Mouse (Mus musculus): ENCODE measurements around the gene Tubal3.
A peak's percentile ranks its signal among the peaks of the same experiment; 100 is the strongest.

The Tubal3 gene

GRCm38 (mm10) chr13:3917571-3918311 is at the start of gene Tubal3, which contains the start of gene Net1:
Gene Tubal3 (plus strand): TSS chr13:3918274.
Gene Net1 (minus strand): TSS chr13:3918220.
- Histone ChIP-seq H3K4me1 (replicated peaks; ENCODE audit: low read depth, low read length) (peaks cover 13% of the 10 kb centered on the region), H3K9me3 (ENCODE audit: low read length) (0 out of 2 replicates have a peak, but pooled peaks cover 4% of the 10 kb centered on the region), H3K36me3 (ENCODE audit: insufficient read depth, low read length) (peaks cover 19% of the 10 kb centered on the region), H3K27me3 (ENCODE audit: insufficient read depth, low read length) (no peaks in the 10 kb centered on the region), H3K4me3 (replicated peaks; ENCODE audit: low read length) (peak within 1 kb of the TSS; percentile 97)
- TF ChIP-seq CTCF (conservative IDR thresholded peaks at IDR 0.05; ENCODE audit: low read length) (no peak), POU5F1 (IDR thresholded peaks at IDR 0.05; ENCODE audit: borderline replicate concordance, low read length) (no peak), NANOG (IDR thresholded peaks at IDR 0.05; ENCODE audit: borderline replicate concordance, low read length) (no peak)

GRCm38 (mm10) chr13:3869901-3870300 is 48.2 kb upstream of the Tubal3 start:
- Histone ChIP-seq H3K4me1 (replicated peaks; ENCODE audit: low read depth, low read length) (peaks cover 12% of the 10 kb centered on the region), H3K9me3 (ENCODE audit: low read length) (peaks cover 7% of the 10 kb centered on the region; the same call in 1 of the 2 replicates), H3K4me3 (replicated peaks; ENCODE audit: low read length) (no peak overlapping the region), H3K36me3 (ENCODE audit: insufficient read depth, low read length) (no peaks in the 10 kb centered on the region), H3K27me3 (ENCODE audit: insufficient read depth, low read length) (peaks cover 6% of the 10 kb centered on the region)
- TF ChIP-seq NANOG (IDR thresholded peaks at IDR 0.05; ENCODE audit: borderline replicate concordance, low read length): no peak
- TF ChIP-seq POU5F1 (IDR thresholded peaks at IDR 0.05; ENCODE audit: borderline replicate concordance, low read length): no peak

GRCm38 (mm10) chr13:3872832-3873231 is 45.2 kb upstream of the Tubal3 start:
- TF ChIP-seq POU5F1 (IDR thresholded peaks at IDR 0.05; ENCODE audit: borderline replicate concordance, low read length) (no peak), NANOG (IDR thresholded peaks at IDR 0.05; ENCODE audit: borderline replicate concordance, low read length) (no peak), CTCF (conservative IDR thresholded peaks at IDR 0.05; ENCODE audit: low read length) (no peak)
- H3K4me1 ChIP-seq (replicated peaks; ENCODE audit: low read depth, low read length): 0 out of 2 replicates have a peak, but pooled peaks cover 3% of the 10 kb centered on the region
- no peaks in the 10 kb centered on the region for H3K9me3 ChIP-seq (ENCODE audit: low read length)
- H3K27me3 ChIP-seq (ENCODE audit: insufficient read depth, low read length): no peaks in the 10 kb centered on the region; the same call in 1 of the 2 replicates
- H3K4me3 ChIP-seq (replicated peaks; ENCODE audit: low read length): no peak overlapping the region
- H3K36me3 ChIP-seq (ENCODE audit: insufficient read depth, low read length): no peaks in the 10 kb centered on the region

GRCm38 (mm10) chr13:3876448-3876847 is 41.6 kb upstream of the Tubal3 start:
- TF ChIP-seq CTCF (conservative IDR thresholded peaks at IDR 0.05; ENCODE audit: low read length) (no peak), NANOG (IDR thresholded peaks at IDR 0.05; ENCODE audit: borderline replicate concordance, low read length) (no peak), POU5F1 (IDR thresholded peaks at IDR 0.05; ENCODE audit: borderline replicate concordance, low read length) (no peak)
- no peaks in the 10 kb centered on the region for H3K9me3 ChIP-seq (ENCODE audit: low read length)

GRCm38 (mm10) chr13:3877185-3877584 is 40.9 kb upstream of the Tubal3 start:
- TF ChIP-seq NANOG (IDR thresholded peaks at IDR 0.05; ENCODE audit: borderline replicate concordance, low read length) (no peak), POU5F1 (IDR thresholded peaks at IDR 0.05; ENCODE audit: borderline replicate concordance, low read length) (no peak), CTCF (conservative IDR thresholded peaks at IDR 0.05; ENCODE audit: low read length) (no peak)
- Histone ChIP-seq H3K4me1 (replicated peaks; ENCODE audit: low read depth, low read length) (peaks cover 13% of the 10 kb centered on the region; the same call in 1 of the 2 replicates), H3K4me3 (replicated peaks; ENCODE audit: low read length) (no peak overlapping the region), H3K36me3 (ENCODE audit: insufficient read depth, low read length) (peaks cover 17% of the 10 kb centered on the region), H3K27me3 (ENCODE audit: insufficient read depth, low read length) (no peaks in the 10 kb centered on the region; the same call in 1 of the 2 replicates), H3K9me3 (ENCODE audit: low read length) (no peaks in the 10 kb centered on the region)

More at GRCm38 (mm10) chr13:3876448-3876847, 41.6 kb upstream of the Tubal3 start:
- Histone ChIP-seq H3K36me3 (ENCODE audit: insufficient read depth, low read length) (peaks cover 9% of the 10 kb centered on the region), H3K4me1 (replicated peaks; ENCODE audit: low read depth, low read length) (peaks cover 13% of the 10 kb centered on the region; the same call in 1 of the 2 replicates), H3K4me3 (replicated peaks; ENCODE audit: low read length) (no peak overlapping the region), H3K27me3 (ENCODE audit: insufficient read depth, low read length) (no peaks in the 10 kb centered on the region; the same call in 1 of the 2 replicates)

GRCm38 (mm10) chr13:3877679-3878220 is 40.3 kb upstream of the Tubal3 start:
- no peak for TF ChIP-seq NANOG (IDR thresholded peaks at IDR 0.05; ENCODE audit: borderline replicate concordance, low read length)
- no peak for TF ChIP-seq POU5F1 (IDR thresholded peaks at IDR 0.05; ENCODE audit: borderline replicate concordance, low read length)
- TF ChIP-seq CTCF (conservative IDR thresholded peaks at IDR 0.05; ENCODE audit: low read length): no peak
- H3K36me3 ChIP-seq (ENCODE audit: insufficient read depth, low read length): peaks cover 18% of the 10 kb centered on the region
- H3K27me3 ChIP-seq (ENCODE audit: insufficient read depth, low read length): no peaks in the 10 kb centered on the region; the same call in 1 of the 2 replicates
- peaks cover 13% of the 10 kb centered on the region; the same call in 1 of the 2 replicates for H3K4me1 ChIP-seq (replicated peaks; ENCODE audit: low read depth, low read length)
- no peak overlapping the region for H3K4me3 ChIP-seq (replicated peaks; ENCODE audit: low read length)
- no peaks in the 10 kb centered on the region for H3K9me3 ChIP-seq (ENCODE audit: low read length)

- Histone ChIP-seq H3K9me3 (ENCODE audit: low read length) (no peaks in the 10 kb centered on the region), H3K27me3 (ENCODE audit: insufficient read depth, low read length) (no peaks in the 10 kb centered on the region), H3K36me3 (ENCODE audit: insufficient read depth, low read length) (peaks cover 80% of the 10 kb centered on the region), H3K4me1 (replicated peaks; ENCODE audit: low read depth, low read length) (peaks cover 4% of the 10 kb centered on the region), H3K4me3 (replicated peaks; ENCODE audit: low read length) (no peak overlapping the region)
- TF ChIP-seq CTCF (conservative IDR thresholded peaks at IDR 0.05; ENCODE audit: low read length): no peak
- TF ChIP-seq POU5F1 (IDR thresholded peaks at IDR 0.05; ENCODE audit: borderline replicate concordance, low read length): no peak
- no peak for TF ChIP-seq NANOG (IDR thresholded peaks at IDR 0.05; ENCODE audit: borderline replicate concordance, low read length)
These were observed 31.4 kb upstream of the Tubal3 start for GRCm38 (mm10) chr13:3886663-3887062.

- peaks cover 21% of the 10 kb centered on the region for H3K4me1 ChIP-seq (replicated peaks; ENCODE audit: low read depth, low read length)
- peaks cover 60% of the 10 kb centered on the region for H3K36me3 ChIP-seq (ENCODE audit: insufficient read depth, low read length)
- H3K27me3 ChIP-seq (ENCODE audit: insufficient read depth, low read length): no peaks in the 10 kb centered on the region
These were observed 29.0 kb upstream of the Tubal3 start for GRCm38 (mm10) chr13:3889111-3889510.

More at GRCm38 (mm10) chr13:3889111-3889510, 29.0 kb upstream of the Tubal3 start:
- no peak overlapping the region for H3K4me3 ChIP-seq (replicated peaks; ENCODE audit: low read length)
- no peaks in the 10 kb centered on the region for H3K9me3 ChIP-seq (ENCODE audit: low read length)
- TF ChIP-seq CTCF (conservative IDR thresholded peaks at IDR 0.05; ENCODE audit: low read length): no peak
- no peak for TF ChIP-seq NANOG (IDR thresholded peaks at IDR 0.05; ENCODE audit: borderline replicate concordance, low read length)
- TF ChIP-seq POU5F1 (IDR thresholded peaks at IDR 0.05; ENCODE audit: borderline replicate concordance, low read length): no peak
